Mouse (Mus musculus): ENCODE results near the gene Arhgef10l. TPM values are rescaled to one million over a fixed set of nuclear protein-coding genes. Genes with fewer than 3 reads are reported as not detected.

The Arhgef10l gene
- polyA plus RNA-seq, 1 experiment, result 28.4 TPM

DNA sequence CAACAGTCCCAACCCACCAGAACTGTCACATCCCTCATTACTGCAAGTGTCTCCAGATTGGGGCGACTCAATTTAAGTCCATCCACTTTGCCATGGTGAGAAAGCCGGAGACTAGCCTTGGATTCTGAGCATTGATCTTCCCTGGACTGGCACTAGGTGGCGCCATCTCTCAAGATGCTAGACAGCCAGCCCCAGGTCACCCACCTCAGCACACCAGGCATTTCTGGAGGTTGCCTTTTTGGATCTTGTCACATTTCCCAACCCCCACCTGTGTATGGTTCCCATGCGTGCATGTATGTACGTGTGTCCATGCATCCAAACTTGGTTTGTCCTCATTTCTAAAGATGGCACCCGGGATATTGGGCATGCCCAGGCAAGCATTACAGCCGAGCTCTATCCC lies 110.5 kb downstream of the Arhgef10l start:
- peak; percentile 18 for DNase-seq (ENCODE audit: low read depth, low spot score)
- WGBS, result 68% methylated on average over 7 of the region's 7 CpGs

DNA sequence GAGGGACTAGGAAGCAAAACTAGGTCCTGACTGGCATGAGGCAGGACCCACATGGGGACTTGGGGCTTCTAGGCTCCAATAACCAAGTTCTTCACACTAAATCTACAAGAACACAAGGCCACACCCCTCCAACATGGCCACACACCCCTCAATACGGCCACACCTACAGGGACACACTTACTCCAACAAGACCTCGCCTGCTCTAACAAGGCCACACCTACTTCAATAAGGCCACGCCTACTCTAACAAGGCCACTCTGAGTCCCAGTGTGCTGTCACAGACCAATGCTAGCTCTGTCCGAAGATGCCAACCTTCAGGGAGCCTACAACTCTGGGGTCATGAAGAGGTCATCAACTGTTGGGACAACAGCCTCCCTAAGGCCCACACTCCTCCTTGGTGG lies 111.3 kb downstream of the Arhgef10l start:
- 50% methylated on average over 4 of the region's 4 CpGs for WGBS
- peak; percentile 14 for DNase-seq (ENCODE audit: low read depth, low spot score)

DNA sequence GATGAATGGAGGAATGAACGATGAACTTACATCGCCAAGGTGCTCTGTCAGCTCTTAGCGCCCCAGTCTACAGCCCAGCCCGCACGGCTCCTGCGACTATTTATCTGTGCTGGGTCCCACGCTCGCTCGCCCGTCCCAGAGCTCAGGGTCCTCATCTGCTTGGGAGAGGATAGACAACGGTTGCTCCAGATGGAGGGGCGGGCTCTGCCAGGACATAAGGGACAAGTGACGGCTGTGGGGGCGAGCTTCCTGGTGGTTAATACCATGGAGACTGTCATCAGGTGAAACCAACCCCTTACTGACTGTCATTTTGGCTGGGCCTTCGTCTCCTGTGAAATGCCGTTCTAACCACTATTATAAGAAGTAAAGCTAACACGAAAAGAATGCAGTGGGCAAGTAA lies 114.0 kb downstream of the Arhgef10l start:
- DNase-seq (ENCODE audit: low read depth, low spot score), result no peak
- WGBS, result 96% methylated on average over 17 of the region's 17 CpGs

DNA sequence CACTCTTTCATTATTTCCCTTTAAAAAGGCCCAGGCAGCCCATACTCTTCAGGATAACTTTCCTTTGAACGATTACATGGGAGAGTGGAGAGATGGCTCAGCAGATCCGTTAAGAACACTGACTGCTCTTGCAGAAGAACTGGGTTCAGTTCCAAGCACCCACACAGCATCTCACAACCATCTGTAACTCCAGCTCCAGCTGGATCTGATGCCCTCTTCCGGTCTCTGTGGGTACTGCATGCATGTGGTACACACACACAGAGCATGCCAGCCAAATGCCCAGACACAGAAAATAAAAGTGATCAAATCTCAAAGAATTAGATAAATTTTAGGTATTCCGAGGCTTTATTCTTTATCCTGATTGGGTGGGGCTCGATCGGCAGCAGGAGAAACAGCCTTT lies 115.1 kb downstream of the Arhgef10l start:
- WGBS, result 93% methylated on average over 6 of the region's 6 CpGs

DNA sequence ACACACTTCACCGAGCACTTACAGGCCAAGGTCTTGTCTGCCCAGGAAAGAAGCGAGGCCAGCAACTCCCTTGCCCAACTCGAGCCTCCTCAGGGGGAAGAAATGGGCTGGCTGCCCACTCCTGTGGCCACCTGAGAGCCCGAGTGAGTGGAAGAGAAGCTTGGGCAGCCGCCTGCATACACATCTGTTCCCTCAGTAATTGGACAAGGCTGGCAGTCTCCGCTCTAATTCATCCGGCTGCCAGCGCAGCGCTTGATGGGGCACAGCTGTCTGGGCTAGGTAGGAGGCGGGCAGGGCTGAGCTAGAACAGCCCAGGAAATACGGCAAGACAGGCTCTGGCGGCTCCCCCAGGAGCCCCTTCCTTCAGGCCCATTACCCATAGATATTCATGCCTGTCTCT lies 115.8 kb downstream of the Arhgef10l start:
- WGBS, result 80% methylated on average over 12 of the region's 12 CpGs
- DNase-seq (ENCODE audit: low read depth, low spot score), result no peak

More for the DNA sequence above, 115.1 kb downstream of the Arhgef10l start:
- DNase-seq (ENCODE audit: low read depth, low spot score), result no peak

DNA sequence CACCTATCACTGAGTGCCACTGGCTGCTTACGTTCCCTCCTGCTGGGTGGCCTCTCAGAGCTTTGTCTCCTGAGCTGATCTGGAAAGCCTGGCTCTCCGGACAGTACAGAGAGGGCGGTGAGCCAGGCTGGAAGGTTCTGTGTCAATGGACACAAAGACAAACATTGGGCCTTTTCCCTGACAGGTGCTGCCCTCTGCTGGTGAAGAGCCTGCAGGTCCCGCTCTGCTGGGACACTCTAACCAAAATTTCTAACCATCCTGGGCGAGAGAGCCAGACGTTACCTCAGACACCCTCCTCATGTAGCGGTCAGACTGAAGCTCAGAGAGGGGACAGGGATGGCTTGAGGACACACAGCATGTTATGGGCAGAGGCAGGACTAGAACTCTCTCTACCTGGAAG lies 118.3 kb downstream of the Arhgef10l start:
- WGBS, result 45% methylated on average over 7 of the region's 7 CpGs
- peak; percentile 25 for DNase-seq (ENCODE audit: low read depth, low spot score)

DNA sequence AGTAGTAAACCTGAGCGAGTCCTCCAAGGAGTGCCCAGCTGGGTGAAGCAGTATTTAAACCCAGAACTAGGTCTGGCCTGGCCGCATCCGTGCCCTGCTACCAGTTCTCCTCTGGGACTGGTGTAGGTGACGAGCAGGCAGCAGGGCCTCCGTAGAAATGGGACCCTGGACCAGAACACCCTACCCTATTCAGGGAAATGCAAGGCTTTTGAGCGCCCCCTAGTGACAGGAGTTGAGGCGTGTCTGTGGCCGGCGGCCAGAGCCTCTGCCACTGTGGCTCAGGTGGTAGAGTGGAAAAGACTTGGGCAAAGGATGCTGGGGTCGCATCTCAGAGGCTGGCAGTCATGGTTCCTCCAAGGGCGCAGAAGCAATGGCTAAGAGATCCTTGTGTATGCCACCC lies 126.7 kb downstream of the Arhgef10l start:
- DNase-seq (ENCODE audit: low read depth, low spot score), result no peak
- WGBS, result 50% methylated on average over 11 of the region's 11 CpGs

DNA sequence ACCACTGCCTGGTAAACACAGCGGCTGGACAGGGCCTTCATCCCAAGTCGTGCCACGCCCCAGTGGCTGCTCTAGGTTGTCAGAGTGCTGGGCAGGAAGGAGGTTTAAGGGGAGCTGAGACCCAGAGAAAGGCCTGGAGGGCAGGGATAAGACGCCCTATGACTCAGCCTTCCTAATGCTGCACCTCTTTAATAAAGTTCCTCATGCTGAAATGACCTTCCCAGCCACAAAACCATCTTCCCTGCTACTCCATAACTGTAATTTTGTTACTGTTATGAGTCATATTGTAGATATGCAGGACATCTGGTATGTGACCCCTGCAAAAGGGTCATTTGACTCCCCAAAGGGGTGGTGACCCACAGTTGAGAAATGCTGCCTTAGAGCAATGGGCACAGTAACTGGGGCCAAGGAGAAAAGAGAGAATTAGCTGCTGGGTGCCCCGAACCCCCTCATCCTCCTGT lies 128.2 kb downstream of the Arhgef10l start:
- no peak for DNase-seq (ENCODE audit: low read depth, low spot score)
- WGBS, result 56% methylated on average over 5 of the region's 5 CpGs

DNA sequence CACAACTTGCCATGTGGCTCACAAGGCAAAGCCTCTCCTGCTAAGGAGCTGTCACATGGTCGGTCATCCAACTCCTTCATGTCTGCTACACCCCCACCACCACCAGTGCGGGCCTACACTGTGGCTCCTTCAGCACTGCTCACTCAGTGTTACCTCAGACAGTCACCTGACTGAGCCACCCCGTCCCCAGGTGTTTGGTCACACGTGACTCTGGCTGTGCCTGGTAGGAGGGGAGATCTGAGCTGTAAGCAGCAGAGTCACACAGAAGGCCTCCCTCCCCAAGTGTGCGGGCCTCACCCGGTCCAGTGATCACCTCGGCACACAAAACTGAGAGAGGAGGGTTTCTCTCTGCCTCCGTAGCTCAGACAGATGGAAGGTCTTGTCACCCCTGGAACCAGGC lies 130.5 kb downstream of the Arhgef10l start:
- DNase-seq (ENCODE audit: low read depth, low spot score), result no peak
- WGBS, result 80% methylated on average over 8 of the region's 8 CpGs

DNA sequence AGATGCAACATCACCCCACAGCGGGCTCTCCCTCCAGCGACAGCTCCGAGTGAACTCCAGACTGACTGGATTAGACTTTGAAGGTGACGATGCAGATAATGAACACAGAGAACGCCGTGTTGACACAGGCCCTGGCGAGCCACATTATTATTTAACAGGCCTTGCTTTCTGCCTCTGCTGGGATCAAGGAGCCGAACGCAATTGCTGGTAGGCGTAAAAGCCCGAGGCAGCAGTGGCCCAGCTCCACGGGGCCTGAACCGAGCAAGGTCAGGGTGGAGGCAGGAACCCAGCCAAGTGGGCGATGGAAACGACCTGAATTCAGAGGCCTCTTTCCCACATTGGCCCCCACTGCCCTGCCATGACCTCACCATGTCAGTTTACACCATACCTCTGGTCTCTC lies 133.5 kb downstream of the Arhgef10l start:
- 43% methylated on average over 15 of the region's 15 CpGs for WGBS
- DNase-seq (ENCODE audit: low read depth, low spot score), result no peak

DNA sequence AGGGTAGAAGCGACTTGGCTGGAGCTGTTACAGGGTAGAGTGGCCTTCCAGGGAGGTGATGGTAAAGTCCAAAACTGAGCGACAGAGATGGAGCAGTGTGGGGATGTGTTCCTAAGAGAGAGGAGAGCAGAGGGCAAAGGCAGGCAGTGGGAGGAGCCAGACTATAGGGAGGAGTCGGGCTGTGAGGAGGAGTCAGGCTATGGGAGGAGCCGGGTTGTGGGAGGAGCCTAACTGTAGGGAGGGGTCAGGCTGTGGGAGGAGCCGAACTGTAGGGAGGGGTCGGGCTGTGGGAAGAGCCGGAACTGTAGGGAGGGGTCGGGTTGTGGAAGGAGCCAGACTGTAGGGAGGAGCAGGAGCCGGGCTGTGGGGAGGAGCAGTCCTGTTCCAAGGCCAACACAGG lies 134.8 kb downstream of the Arhgef10l start:
- DNase-seq (ENCODE audit: low read depth, low spot score), result peak; percentile 13

DNA sequence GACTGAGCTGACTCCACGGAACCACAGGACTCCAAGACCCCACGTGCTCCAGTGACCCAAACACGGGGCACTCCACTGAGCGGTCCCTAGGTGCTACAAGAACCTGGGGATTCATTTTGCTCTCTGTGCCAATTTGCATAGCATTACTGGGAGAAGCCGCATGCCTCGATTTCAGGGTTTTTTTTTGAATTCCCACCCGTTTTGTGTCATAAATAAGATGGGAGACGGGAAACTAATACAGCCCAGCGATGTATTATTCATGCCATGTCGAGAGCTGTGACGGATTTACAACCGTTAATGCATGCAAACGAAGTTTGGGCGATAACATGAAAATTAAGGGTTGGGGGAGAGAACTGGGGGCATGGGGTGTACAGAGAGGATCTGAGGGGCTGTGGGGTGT lies 136.1 kb downstream of the Arhgef10l start:
- WGBS, result 84% methylated on average over 14 of the region's 14 CpGs
- DNase-seq (ENCODE audit: low read depth, low spot score), result no peak

More for the DNA sequence above, 134.8 kb downstream of the Arhgef10l start:
- 29% methylated on average over 9 of the region's 9 CpGs for WGBS

DNA sequence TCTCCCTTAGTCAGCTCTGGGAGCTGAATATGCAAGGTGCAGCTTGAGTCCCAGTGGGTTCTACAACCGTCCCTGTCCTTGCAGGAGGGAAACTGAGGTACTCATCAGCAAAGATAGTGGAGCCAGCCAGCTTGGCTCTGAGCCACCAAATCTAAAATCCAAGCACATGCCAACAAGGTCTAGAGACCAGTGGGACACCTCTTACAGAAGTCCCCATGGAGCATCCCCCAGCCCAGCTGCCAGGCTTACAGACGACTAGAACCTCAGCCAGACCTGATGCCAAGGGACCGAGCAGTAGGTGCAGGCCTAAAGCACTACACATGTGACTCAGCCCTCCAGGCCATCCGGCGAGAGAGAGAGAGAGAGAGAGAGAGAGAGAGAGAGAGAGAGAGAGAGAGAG lies 137.4 kb downstream of the Arhgef10l start:
- 88% methylated on average over 5 of the region's 5 CpGs for WGBS
- DNase-seq (ENCODE audit: low read depth, low spot score), result no peak

DNA sequence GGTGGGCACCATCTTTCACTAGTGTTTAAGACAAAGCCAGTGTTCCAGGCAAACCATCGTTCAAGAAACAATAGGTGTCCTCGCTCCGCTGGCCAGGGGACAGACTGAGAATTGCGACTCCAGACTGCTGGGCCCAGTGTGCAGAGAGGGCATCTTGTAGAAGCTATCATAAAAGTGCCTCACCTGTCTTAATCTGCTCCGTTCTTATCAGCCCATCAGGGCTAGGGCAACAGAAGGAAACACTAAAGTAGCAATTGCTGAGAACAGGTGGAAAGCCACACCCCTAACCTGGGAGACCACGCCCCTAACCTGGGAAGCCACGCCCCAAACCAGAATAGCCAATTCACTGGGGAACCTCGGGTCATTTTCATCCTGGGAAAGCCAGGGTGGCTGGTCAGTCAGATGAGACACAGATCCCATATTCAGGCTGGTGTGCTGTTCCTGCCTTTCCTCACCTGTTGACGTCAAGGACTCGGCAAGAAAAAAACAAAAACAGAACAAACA lies 140.1 kb downstream of the Arhgef10l start:
- WGBS, result 52% methylated on average over 10 of the region's 10 CpGs
- DNase-seq (ENCODE audit: low read depth, low spot score), result peak; percentile 7

DNA sequence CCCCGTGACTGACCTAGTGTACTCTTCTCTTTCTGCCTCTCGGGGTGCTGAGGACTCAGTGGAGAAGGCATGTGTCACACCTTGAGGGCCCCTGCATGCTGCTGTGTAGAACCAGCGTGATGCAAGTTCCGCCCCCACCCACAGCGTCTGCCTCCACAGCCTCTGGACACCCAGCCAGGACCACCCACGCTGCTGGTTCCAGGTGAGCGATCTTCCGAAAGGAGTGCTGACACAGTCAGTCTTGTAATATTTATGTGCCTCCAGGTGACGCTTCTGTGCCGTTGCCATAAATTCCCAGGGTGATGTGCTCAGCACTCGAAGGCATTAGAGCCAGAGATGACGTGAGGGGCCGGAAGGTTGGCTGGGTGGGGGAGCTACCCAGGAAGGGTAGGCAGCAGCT lies 140.9 kb downstream of the Arhgef10l start:
- WGBS, result 79% methylated on average over 13 of the region's 13 CpGs
- DNase-seq (ENCODE audit: low read depth, low spot score), result no peak

DNA sequence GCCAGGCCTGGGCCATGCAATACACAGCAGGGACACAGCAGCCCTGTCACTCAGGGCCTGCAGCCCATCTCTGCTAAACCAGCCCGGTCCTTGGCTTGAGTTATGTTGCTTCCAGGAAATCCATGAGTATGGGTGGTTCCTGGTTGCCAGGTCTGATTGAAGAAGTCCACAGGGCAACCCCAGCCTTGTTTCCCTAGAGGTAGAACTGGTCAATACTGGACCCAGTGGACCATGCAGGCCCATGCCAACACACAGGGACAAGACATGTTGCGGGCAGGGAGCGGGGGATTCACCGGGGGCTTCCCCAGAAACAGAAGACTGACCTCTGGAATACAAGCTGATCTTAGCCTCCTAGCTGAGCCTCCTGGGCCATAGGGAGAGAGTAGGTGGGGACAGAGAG lies 142.9 kb downstream of the Arhgef10l start:
- no peak for DNase-seq (ENCODE audit: low read depth, low spot score)
- 95% methylated on average over 4 of the region's 4 CpGs for WGBS

DNA sequence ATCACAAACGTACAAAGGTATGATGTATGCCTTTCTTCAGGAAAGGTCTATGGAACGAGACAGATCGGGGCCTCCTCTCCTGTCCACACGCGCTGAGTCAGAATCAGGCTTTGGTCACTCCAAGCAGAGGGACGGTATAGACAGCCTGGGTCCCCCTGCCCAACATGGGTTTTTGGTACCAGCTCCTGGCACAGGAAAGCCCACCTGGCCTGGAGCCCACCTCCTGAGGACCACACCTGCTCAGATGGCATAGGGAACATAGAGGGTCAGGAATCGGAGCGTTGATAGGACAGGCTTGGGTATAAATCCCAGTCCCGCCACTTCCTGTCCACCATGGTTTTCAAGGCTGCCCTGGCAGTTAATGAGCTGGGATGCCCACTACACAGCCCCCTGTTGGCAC lies 145.1 kb downstream of the Arhgef10l start:
- 95% methylated on average over 9 of the region's 9 CpGs for WGBS
- no peak for DNase-seq (ENCODE audit: low read depth, low spot score)

DNA sequence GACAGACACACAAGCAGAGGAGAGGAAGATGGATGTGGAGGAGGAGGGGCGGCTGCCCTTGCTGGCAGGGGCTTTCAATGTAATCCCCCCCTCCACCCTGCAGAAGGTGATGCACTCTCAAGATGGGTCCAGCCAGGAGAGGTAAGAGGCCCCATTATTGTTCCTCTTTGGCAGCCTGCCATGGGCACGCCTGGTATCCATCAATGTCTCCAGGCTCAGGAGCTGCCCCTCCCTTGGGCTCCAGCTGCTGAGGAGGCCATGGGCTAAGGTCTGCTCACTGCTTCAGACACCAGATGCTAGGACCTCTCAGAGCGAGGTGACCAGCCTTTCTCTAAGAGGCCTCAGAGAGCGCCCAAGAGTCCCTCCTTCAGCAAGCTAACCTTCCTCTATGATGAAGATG lies 152.0 kb downstream of the Arhgef10l start:
- DNase-seq (ENCODE audit: low read depth, low spot score), result no peak
- WGBS, result 60% methylated on average over 4 of the region's 4 CpGs

DNA sequence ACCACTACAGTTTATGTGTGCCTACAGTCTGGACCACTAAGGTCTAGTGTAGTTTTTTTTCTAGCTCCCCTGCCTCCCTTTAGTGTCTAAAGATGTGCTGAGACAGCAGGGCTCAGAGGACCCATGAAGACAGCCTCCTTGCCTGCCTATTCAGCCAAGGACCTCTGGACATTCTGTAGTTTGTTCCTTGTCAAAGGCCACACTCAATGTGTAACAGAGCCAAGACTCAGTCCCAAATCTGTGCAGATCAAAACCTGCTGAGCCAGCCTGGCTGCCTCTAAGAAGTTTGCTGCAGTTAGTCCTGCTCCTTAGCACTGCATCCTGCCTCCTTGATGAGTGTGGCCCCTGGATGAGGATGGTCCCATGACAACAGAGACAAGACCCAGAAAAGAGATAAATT lies 156.0 kb downstream of the Arhgef10l start:
- DNase-seq (ENCODE audit: low read depth, low spot score), result no peak

DNA sequence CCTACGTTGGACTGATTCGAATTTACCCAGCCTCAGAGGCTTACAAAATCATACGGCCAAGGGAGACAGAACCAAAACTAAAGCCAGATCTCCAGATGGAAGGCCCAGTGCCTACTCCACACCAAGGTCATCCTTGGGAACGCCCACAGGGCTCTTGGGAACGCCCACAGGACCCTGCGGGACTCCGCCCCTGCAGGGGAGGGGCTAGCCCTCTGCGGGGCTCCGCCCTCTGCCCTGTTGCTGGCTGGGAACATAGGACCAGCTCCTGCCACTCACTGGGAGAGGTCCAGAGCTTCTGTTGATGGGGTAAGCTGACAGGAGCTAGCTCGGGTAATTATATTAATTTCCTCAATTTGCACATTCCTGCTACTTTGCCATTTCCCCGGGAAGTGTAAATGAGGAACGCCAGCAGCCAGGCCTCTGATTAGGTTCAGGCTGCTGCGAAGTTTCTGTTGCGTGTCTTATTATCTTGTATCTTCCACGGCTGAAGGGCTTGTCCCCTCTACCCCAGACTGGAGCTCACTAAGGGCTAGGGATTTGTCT lies 158.6 kb downstream of the Arhgef10l start:
- no peak for DNase-seq (ENCODE audit: low read depth, low spot score)
- WGBS, result 39% methylated on average over 15 of the region's 15 CpGs

DNA sequence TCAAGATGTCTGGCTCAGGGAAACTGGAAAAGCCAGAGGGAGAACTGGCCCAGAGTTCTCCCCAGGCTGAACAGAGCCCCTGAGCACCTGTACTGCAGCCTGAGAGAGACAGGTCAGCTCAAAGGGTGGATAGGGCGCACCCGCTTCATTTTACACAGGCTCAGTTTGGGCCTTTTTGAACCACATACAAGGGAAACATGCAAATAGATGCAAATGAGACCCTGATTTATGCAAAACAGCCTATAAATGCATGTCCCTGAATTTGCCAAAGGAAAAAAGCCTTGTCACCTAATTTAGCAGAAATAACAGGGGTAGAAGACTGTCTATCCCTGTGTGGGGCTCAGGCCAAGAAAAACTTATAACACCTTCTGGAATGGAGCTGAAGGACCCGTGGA lies 160.2 kb downstream of the Arhgef10l start:
- WGBS, result 81% methylated on average over 3 of the region's 3 CpGs
- DNase-seq (ENCODE audit: low read depth, low spot score), result no peak
